Mouse (Mus musculus) limb, embryonic 15.5 days (tissue): ENCODE measurements around the gene Trmt11. TPM values are rescaled to one million over a fixed set of nuclear protein-coding genes. Genes with fewer than 3 reads are reported as not detected.
A peak's percentile ranks its signal among the peaks of the same experiment; 100 is the strongest.

ENCODE experiments used
- ATAC-seq: fragments of 200-750 bp; cut with Nextera tagmentation; 2 replicates; pipeline ENCODE4 v1.8.0; 2017; ENCODE audit warnings: low read depth, moderate TSS enrichment; ENCODE audit not compliant: insufficient number of reproducible peaks, low FRiP score, low TSS enrichment
- H3K27ac ChIP-seq: fragments of 300-500 bp; sonication (generic); 2 replicates; pipeline ENCODE4 v1.5.1; 2015; ENCODE audit warnings: moderate library complexity, mild to moderate bottlenecking, inconsistent platforms
- H3K27me3 ChIP-seq: fragments of 300-500 bp; sonication (generic); 2 replicates; pipeline ENCODE4 v1.6.1; 2015; ENCODE audit warnings: inconsistent platforms
- H3K36me3 ChIP-seq: fragments of 300-500 bp; sonication (generic); 2 replicates; pipeline ENCODE4 v1.6.1; 2015; ENCODE audit warnings: inconsistent platforms
- H3K4me1 ChIP-seq: fragments of 300-500 bp; sonication (generic); 2 replicates; pipeline ENCODE4 v1.6.1; 2015; ENCODE audit warnings: inconsistent platforms
- H3K4me2 ChIP-seq: fragments of 300-500 bp; sonication (generic); 2 replicates; pipeline ENCODE4 v1.6.1; 2015; ENCODE audit warnings: mild to moderate bottlenecking, inconsistent platforms
- H3K4me3 ChIP-seq: fragments of 300-500 bp; sonication (generic); 2 replicates; pipeline ENCODE4 v1.5.1; 2015; ENCODE audit warnings: mild to moderate bottlenecking, inconsistent platforms
- H3K9ac ChIP-seq: fragments of 300-500 bp; sonication (generic); 2 replicates; pipeline ENCODE4 v1.6.1; 2015; ENCODE audit warnings: inconsistent platforms
- H3K9me3 ChIP-seq: fragments of 300-500 bp; sonication (generic); 2 replicates; pipeline ENCODE4 v1.6.1; 2016; ENCODE audit warnings: inconsistent platforms
- WGBS: fragments of 180-500 bp; shearing (Covaris S2); methylation state at CpG from one replicate; pipeline ENCODE4 v1.1.7; 2015; 5-methylcytosine and 5-hydroxymethylcytosine counted together
- polyA plus RNA-seq: library from polyadenylated mRNA; unstranded; fragments of >200 nt; fragmentation: Nextera tagmentation; extraction: Ambion mirVana; gene quantifications from 2 replicates; pipeline ENCODE4 v1.2.1, GENCODE M21; 2015

Trmt11 gene
- polyA plus RNA-seq, 1 experiment from 2014 or later: 23.4 TPM

DNA sequence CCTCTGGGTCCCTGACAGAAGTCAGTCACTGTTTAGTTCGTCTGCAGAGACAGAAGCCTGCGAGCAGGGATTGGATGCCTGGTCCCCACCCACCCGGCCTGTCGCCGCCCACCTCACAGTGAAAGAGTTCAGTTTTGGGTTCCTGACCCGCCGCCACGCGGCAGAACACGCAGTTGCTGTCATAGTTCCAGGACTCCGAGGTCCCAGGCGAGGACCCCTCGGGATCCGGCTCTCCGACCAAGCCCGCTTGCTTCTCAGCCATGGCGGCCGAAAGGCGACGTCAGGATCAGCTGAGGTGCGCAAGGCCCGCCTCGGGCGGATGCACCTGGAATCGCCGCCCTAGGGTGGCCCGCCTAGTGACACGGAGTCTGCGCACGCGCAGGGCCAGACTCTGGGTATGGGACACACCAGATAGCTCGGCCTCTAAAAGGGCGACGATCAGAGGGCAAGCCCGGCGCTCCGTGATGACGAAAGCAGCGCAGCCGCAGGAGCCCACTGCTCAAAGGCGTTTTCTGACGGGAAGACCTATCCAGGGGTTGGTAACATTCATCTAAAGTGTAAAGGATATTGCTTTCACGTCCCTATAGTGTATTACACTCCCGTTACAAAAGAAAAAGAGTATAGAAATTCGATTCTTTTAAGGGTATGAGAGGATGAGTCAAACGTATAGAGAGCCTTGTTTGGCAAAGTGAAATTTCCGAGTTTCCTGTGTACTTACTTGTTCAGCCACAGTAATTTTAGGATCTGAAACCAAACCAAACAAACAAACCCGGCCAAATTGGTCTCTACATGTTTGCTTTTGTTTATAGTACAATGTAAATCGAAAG, 17.8 kb upstream of the Trmt11 start:
- no peaks in the 10 kb centered on the region for H3K9me3 ChIP-seq
- WGBS: under 1% methylated on average over 49 of the region's 49 CpGs
- H3K36me3 ChIP-seq: no peaks in the 10 kb centered on the region
- peak overlapping the region; percentile 54 for H3K4me3 ChIP-seq
- peak; percentile 100 for ATAC-seq
- H3K9ac ChIP-seq: peak overlapping the region; percentile 50
- no peaks in the 10 kb centered on the region for H3K27me3 ChIP-seq
- peak overlapping the region; percentile 52 for H3K4me2 ChIP-seq
- peak overlapping the region; percentile 93 for H3K27ac ChIP-seq
- H3K4me1 ChIP-seq: 0 out of 2 replicates have a peak, but pooled peaks cover 4% of the 10 kb centered on the region

DNA sequence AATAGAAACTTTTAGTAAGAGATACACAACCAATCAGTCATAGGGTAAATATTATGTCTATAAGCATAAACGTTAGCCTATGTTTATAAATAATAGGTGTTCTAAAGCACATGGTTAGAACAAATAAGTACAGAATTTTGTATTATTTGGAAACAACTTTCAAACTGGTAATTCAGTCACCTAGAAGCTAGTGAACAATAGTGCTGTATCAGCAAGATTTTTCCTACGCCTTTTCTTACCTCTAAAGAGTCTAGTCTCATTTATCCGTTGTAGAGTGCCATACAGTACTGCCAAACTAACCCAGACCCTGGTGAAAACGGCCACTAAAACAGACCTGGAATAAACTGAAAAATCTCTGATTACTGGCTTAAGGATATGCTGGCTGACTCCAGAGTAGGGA, 12.5 kb upstream of the Trmt11 start:
- Histone ChIP-seq H3K4me1 (0 out of 2 replicates have a peak, but pooled peaks cover 4% of the 10 kb centered on the region), H3K9ac (no peak overlapping the region), H3K4me2 (no peak overlapping the region), H3K4me3 (no peak overlapping the region), H3K27me3 (no peaks in the 10 kb centered on the region), H3K27ac (no peak overlapping the region), H3K9me3 (no peaks in the 10 kb centered on the region), H3K36me3 (0 out of 2 replicates have a peak, but pooled peaks cover 2% of the 10 kb centered on the region)
- ATAC-seq: no peak
- 86% methylated on average over 4 of the region's 4 CpGs for WGBS

DNA sequence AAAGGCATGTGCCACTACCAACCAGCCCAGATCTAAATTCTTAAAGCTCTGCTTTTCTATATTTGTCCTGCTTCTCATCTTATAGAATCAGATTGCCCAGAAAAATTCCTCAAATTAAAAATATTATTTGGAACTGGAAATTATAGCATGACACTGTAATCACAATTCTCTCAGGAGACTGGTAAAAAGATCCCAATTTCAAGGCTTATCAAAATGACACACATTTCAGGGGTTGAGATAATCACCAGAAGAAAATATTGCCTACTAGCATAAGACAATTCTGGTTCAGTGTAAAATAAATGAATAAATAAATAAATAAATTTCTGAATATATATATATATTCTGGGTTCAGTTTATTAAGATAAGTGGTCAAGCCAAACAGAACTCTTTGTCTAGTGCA, 9.1 kb upstream of the Trmt11 start:
- Histone ChIP-seq H3K9me3 (no peaks in the 10 kb centered on the region), H3K27me3 (no peaks in the 10 kb centered on the region), H3K9ac (no peak overlapping the region), H3K4me2 (no peak overlapping the region), H3K27ac (no peak overlapping the region), H3K4me1 (no peaks in the 10 kb centered on the region), H3K36me3 (peaks cover 2% of the 10 kb centered on the region; the same call in 1 of the 2 replicates), H3K4me3 (no peak overlapping the region)
- no peak for ATAC-seq

DNA sequence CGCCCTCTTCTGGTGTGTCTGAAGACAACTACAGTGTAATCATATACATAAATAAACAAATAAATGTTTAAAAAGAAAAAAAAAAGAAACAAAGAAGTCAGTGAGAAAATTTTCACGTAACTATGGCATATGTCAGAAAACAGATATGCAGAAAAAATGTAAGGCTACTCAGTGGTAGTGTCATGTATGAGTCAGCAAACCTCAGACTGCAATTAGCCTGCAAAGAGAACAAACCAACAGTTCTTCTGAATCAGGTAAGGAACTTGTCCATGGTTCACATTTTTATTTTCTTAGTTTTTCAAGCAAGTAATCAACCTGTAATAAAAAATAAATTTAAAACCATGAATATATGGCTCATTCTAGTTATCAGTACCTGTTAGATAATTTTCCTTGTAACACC, 7.6 kb upstream of the Trmt11 start:
- no peak overlapping the region for H3K4me2 ChIP-seq
- no peak overlapping the region for H3K27ac ChIP-seq
- ATAC-seq: no peak
- 65% methylated on average over 2 of the region's 2 CpGs for WGBS
- H3K9me3 ChIP-seq: no peaks in the 10 kb centered on the region
- no peak overlapping the region for H3K9ac ChIP-seq
- H3K4me3 ChIP-seq: no peak overlapping the region
- H3K36me3 ChIP-seq: peaks cover 2% of the 10 kb centered on the region; the same call in 1 of the 2 replicates
- no peaks in the 10 kb centered on the region for H3K4me1 ChIP-seq
- no peaks in the 10 kb centered on the region for H3K27me3 ChIP-seq

DNA sequence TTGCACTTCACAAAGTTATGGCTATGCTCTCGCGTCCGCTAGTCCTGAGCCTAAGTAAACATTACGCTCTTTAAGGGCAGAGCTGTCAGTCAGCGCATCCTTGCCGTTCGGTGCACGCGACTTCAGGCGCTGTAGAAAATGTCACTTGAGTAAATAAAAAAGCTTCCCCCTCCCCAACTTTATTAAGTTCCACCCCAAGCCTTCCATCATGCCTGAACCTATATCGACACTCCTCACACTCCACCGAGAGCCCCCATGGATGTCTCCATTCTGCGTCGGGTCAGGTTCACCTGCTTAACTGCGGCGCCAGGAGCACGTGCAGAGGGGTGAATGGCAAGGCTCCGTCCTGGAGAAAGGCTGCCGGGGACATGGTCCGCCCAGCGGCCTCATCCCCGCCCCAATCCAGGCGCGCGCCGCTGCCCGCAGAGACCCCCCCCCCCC, 435 bp downstream of the Trmt11 start:
- no peaks in the 10 kb centered on the region for H3K9me3 ChIP-seq
- H3K4me3 ChIP-seq: peak overlapping the region; percentile 75
- peak overlapping the region; percentile 78 for H3K9ac ChIP-seq
- WGBS: under 1% methylated on average over 22 of the region's 27 CpGs
- peaks cover 7% of the 10 kb centered on the region; the same call in 1 of the 2 replicates for H3K36me3 ChIP-seq
- no peaks in the 10 kb centered on the region for H3K27me3 ChIP-seq
- H3K27ac ChIP-seq: peak overlapping the region; percentile 86
- H3K4me1 ChIP-seq: peaks cover 10% of the 10 kb centered on the region
- peak; percentile 80 for ATAC-seq
- H3K4me2 ChIP-seq: peak overlapping the region; percentile 62

DNA sequence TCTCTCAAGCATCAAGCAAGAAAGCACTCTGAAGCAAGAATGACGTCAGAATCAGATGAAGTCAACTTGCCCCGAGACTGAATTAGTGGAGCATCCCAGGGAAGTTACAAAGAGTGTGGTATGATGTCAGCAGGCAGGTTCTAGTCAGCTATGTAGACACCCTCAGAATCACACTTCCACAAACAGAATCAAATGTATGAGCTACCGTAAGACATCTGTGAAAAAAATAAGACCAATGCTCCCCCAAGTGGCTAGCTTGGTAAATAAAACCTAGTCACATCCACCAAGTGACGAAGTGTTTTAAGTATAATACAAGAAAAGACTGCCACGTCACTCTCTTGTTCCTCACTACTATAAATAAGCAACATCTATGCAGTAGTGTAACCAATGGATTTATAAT, 13.5 kb downstream of the Trmt11 start:
- H3K4me1 ChIP-seq: no peaks in the 10 kb centered on the region
- ATAC-seq: no peak
- H3K9me3 ChIP-seq: no peaks in the 10 kb centered on the region
- no peak overlapping the region for H3K4me3 ChIP-seq
- no peak overlapping the region for H3K27ac ChIP-seq
- H3K4me2 ChIP-seq: no peak overlapping the region
- 68% methylated on average over 5 of the region's 5 CpGs for WGBS
- H3K36me3 ChIP-seq: peaks cover 33% of the 10 kb centered on the region
- H3K27me3 ChIP-seq: no peaks in the 10 kb centered on the region
- H3K9ac ChIP-seq: no peak overlapping the region

DNA sequence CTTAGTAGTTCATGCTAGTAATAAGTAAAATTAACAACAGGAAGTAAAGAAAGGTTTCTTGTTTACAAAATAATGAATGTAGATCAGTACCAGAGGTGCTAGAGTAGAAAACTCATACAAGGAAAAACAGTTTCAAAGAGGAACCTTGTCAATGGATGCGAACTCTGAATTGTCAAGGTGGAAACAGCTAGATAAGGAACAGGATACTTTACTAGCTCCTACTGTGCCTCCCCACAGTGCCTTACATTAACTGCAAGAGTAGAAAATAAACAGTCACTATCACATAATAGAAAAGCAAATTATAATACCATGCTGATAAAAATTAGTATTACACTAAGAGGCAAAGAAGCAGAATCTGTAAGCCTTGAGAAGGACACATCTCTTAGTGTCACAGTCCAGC, 14.9 kb downstream of the Trmt11 start:
- 61% methylated on average over 1 of the region's 1 CpGs for WGBS
- no peak for ATAC-seq
- Histone ChIP-seq H3K36me3 (peaks cover 33% of the 10 kb centered on the region), H3K27ac (no peak overlapping the region), H3K9me3 (no peaks in the 10 kb centered on the region), H3K4me2 (no peak overlapping the region), H3K9ac (no peak overlapping the region), H3K27me3 (no peaks in the 10 kb centered on the region), H3K4me3 (no peak overlapping the region), H3K4me1 (no peaks in the 10 kb centered on the region)

DNA sequence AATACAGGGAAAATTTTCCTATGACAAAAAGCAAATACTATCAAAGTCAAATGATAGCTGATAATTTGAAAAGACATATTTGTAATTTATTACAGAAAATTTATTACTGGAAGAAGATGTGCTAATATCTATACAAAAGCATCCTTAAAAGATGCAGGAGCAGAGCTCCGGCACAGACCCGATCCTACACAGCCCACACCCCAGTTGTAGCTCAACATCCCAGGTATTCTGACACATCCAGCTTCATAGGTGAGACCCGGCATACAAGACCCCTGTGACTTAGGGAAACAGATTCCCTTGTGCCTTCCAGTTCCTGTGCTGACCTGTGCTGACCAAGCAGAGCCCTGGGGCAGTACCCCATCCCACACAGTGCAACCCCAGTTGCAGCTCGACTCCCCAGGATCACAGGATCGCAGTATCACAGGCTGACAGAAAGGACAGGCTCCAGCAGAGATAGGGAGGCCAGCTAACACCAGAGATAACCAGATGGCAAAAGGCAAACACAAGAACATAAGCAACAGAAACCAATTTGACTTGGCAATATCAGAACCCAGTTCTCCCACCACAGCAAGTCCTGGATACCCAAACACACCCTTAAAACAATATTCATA, 22.8 kb downstream of the Trmt11 start:
- no peak for ATAC-seq
- H3K9ac ChIP-seq: no peak overlapping the region
- no peaks in the 10 kb centered on the region for H3K27me3 ChIP-seq
- no peaks in the 10 kb centered on the region for H3K4me1 ChIP-seq
- no peak overlapping the region for H3K4me2 ChIP-seq
- H3K27ac ChIP-seq: no peak overlapping the region
- WGBS: 93% methylated on average over 5 of the region's 5 CpGs
- no peaks in the 10 kb centered on the region for H3K9me3 ChIP-seq
- H3K36me3 ChIP-seq: peaks cover 6% of the 10 kb centered on the region; the same call in 1 of the 2 replicates
- H3K4me3 ChIP-seq: no peak overlapping the region

DNA sequence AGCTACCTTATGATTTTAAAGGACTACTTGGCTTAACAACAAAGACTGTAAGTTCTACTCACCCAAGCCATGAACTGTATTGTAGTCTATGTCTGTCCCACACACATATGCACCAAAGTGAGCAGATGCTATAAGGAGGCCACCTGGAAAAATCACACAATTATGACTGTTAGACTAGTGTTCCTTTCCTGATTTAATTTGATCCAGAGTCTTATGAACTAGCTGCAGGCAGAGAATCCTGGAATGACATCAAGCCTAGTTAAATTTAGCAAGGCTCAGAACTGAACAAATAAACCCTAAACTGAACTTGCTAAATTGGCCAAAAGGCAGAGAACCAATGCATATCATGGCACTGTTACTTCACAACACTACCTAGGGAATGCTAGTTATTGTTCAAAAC, 34.2 kb downstream of the Trmt11 start:
- Histone ChIP-seq H3K27ac (no peak overlapping the region), H3K4me2 (no peak overlapping the region), H3K4me1 (no peaks in the 10 kb centered on the region), H3K36me3 (peaks cover 28% of the 10 kb centered on the region), H3K4me3 (no peak overlapping the region), H3K27me3 (no peaks in the 10 kb centered on the region), H3K9ac (no peak overlapping the region), H3K9me3 (no peaks in the 10 kb centered on the region)
- ATAC-seq: no peak

DNA sequence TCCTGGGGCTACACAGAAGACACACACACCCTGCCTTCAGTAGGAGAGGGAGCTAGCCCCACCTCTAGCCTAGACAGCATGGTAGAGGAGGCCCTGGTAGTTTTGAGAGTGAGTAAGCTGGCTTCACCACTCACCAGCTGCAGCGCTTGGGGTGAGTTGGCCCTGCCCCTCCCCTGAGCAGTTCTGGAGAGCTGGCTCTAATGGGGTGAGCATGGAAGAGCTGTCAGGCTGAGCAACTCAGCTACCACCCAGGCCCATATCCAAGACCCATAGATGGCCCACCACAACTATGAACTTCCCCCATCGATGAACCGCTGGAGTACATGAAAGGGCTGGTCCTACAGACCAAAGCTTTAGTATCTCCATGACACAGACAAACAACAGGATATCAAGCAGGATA, 35.9 kb downstream of the Trmt11 start:
- Histone ChIP-seq H3K9me3 (no peaks in the 10 kb centered on the region), H3K36me3 (peaks cover 35% of the 10 kb centered on the region), H3K4me2 (no peak overlapping the region), H3K9ac (no peak overlapping the region), H3K4me3 (no peak overlapping the region), H3K4me1 (no peaks in the 10 kb centered on the region), H3K27me3 (no peaks in the 10 kb centered on the region), H3K27ac (no peak overlapping the region)
- WGBS: 92% methylated on average over 3 of the region's 3 CpGs
- ATAC-seq: no peak

DNA sequence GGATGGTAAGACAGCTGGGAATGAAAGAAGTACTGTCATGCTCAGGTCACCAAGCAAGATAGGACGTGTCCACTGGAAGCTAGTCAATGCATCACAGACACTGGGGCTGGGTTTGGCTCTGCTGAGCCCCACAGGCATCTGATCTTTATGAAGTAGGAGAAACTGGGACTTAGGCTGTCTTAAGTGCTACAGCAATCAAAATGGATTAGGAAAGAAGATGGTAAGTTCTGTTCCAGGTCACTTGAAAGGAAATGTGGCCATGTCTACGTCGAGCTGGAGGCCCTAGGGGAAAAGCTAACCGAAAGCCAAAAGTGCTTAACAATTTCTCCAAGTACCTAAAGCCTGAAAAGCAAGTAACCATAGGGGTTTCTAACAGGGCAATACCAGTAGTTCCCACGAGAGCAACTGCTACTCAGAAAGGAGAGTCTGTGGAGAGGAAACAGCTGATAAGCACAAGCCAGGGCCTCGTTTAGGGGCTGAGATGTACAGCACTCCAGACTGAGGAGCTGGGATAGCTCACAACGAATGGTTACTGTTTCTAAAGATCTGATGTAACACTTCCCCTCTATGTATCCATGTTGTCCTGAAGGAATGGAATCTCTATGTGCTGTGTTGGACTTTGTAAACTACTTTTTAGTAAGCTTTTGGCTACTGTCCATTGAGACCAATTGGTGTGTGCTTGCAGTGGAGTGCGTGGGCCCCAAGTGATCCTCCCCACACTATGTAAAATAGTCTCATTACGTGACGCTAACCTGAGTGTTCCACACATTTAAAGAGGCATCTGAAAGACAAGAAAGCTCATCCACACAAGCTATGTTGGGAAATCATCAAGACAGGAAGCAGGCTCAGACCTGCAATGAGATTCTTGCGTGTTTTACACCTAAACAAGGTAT, 44.6 kb downstream of the Trmt11 start:
- Histone ChIP-seq H3K4me1 (no peaks in the 10 kb centered on the region), H3K9me3 (no peaks in the 10 kb centered on the region), H3K9ac (no peak overlapping the region), H3K4me3 (no peak overlapping the region), H3K27me3 (no peaks in the 10 kb centered on the region), H3K36me3 (peaks cover 40% of the 10 kb centered on the region), H3K27ac (no peak overlapping the region), H3K4me2 (no peak overlapping the region)
- 87% methylated on average over 11 of the region's 11 CpGs for WGBS
- no peak for ATAC-seq

DNA sequence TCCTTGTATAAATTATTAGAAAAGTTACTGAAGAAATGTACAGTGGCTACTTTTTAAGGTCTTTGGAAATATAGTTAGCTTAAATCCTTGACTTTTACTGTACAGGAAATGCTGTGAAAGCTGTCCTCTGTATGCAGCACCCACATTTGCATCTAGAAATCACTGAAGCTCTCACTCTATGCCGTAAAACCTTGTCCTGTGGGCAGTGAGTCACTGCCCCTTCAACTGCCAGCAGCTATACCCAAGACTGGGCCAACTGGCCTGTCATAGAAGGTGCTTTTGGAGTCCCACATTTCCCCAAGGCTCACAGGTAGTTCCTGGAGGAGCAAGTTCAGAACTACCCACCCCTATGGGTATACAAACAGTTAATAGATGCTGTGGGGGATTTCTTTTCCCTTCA, 48.2 kb downstream of the Trmt11 start:
- Histone ChIP-seq H3K4me1 (no peaks in the 10 kb centered on the region), H3K27me3 (no peaks in the 10 kb centered on the region), H3K9ac (no peak overlapping the region), H3K4me3 (no peak overlapping the region), H3K36me3 (peaks cover 39% of the 10 kb centered on the region), H3K27ac (no peak overlapping the region), H3K9me3 (no peaks in the 10 kb centered on the region), H3K4me2 (no peak overlapping the region)
- ATAC-seq: no peak
- 96% methylated on average over 1 of the region's 1 CpGs for WGBS
